ENCODE assay signal across 11 mouse cellular contexts in the genomic region with DNA sequence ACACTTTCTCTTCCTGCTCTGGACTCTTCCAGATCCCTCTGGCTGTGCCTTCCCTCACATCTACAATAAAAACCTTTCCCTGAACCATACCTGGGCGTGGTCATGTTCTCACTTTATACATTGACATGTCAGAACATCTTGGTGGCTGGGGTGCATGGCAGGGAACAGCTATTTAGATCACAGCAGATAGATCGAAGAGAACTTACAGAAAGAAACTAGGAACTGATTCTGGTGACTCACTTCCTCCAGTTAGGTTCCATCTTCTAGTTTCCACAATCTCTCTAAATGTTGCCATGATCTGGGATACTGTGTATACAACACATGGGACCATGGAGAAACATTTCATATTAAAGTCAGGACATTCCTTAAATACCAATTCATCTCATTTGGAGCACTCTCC. TPM values are rescaled to one million over a fixed set of nuclear protein-coding genes. Genes with fewer than 3 reads are reported as not detected.
"Had no signal": no experiment of that assay in that cellular context is flagged by ENCODE, and none has a peak within 500 bp of the region (broad histone marks: within the 10 kb centered on the region; RNA-seq: fewer than 3 reads in every experiment).

No protein-coding gene starts in this region.

- ATAC-seq: intestine, postnatal 0 days had no signal

- DNase-seq: kidney, adult 8-10 months; kidney, postnatal 25 days; lung, adult 18-20 months; midbrain, embryonic 14.5 days; right cerebral cortex, adult 18-20 months; right cerebral cortex, postnatal 25 days; thymus, postnatal 4 days had no signal

RNA-seq across cellular contexts. Expression of a gene that starts 7.3 kb away (rescaled TPM):
- total RNA-seq: layer of hippocampus, postnatal 25 days; left cerebral cortex, adult 2 months; left cerebral cortex, postnatal 14 days had no signal
